ENCODE assay signal across 1 mouse cellular context in the genomic region with DNA sequence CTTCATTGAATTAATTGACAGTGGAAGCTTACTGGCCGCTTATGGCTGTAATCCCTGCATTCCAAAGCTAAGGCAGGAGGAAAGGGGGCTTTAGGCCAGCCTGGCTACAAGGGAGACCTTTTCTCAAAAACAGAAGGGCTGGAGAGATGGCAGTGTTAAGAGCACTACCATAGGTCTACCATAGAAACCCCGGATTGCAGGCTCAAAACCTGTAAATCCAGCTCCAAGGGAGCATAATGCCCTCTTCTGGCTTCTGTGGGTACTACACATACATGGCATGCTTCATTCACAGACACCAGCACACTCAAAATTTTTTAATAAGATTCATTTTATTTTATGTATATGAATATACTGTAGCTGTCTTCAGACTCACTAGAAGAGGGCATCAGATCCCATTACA.
A peak's percentile ranks its signal among the peaks of the same experiment; 100 is the strongest.
TF ChIP-seq lines count a peak whose summit lies in the region.

No protein-coding gene starts in this region.

TF ChIP-seq in CH12.LX, 34 proteins besides CTCF, POLR2A, EP300 and RAD21 (continued from another document):
- TF ChIP-seq MYC (IDR thresholded peaks at IDR 0.05; ENCODE audit: low read depth, low read length) (peak; percentile 54; the same call in 1 of the 2 replicates), SMC3 (IDR thresholded peaks at IDR 0.05; ENCODE audit: low read depth, low read length) (peak; percentile 48), ZC3H11A (IDR thresholded peaks at IDR 0.05; ENCODE audit: low read depth, low read length) (no peak), E2F4 (IDR thresholded peaks at IDR 0.05; ENCODE audit: insufficient replicate concordance, low read depth, low read length) (no peak)
